Mouse (Mus musculus) liver, embryonic 14.5 days (tissue): ENCODE measurements at regions not wholly inside any gene's neighbourhood (a gene's known extent, or its start where the extent isn't known, plus 50 kb on each side); places are given as distances from the start of the nearest gene placed in this dataset.

ENCODE experiments used
- CTCF ChIP-seq: IDR thresholded peaks from 2 replicates; pipeline ENCODE4 v1.5.1; 2016; ENCODE audit warnings: antibody characterized with exemption, low read depth, control low read depth
- EP300 ChIP-seq: IDR thresholded peaks from 2 replicates; pipeline ENCODE4 v1.6.1; 2016; ENCODE audit warnings: antibody characterized with exemption, low read depth

- no peak for TF ChIP-seq EP300
- TF ChIP-seq CTCF, result no peak
These were observed 284.5 kb upstream of the Stxbp5 start for GRCm38 (mm10) chr10:10185298-10185883.
